Mouse (Mus musculus) embryonic facial prominence, embryonic 11.5 days (tissue): ENCODE measurements at regions not wholly inside any gene's neighbourhood (a gene's known extent, or its start where the extent isn't known, plus 50 kb on each side); places are given as distances from the start of the nearest gene placed in this dataset.

ENCODE experiments used
- ATAC-seq: fragments of 200-750 bp; cut with Nextera tagmentation; replicated peaks from 2 replicates; pipeline ENCODE4 v1.8.0; 2017; ENCODE audit warnings: low read depth; ENCODE audit not compliant: insufficient number of reproducible peaks, low FRiP score, low TSS enrichment
- DNase-seq: peaks from one replicate; pipeline ENCODE4 v3.0.0-alpha.2; 2015; ENCODE audit warnings: low spot score
- H3K27ac ChIP-seq: fragments of 300-500 bp; sonication (generic); replicated peaks from 2 replicates; pipeline ENCODE4 v1.5.1; 2014; ENCODE audit warnings: mild to moderate bottlenecking, low read depth, low read length, control low read depth
- H3K27me3 ChIP-seq: fragments of 300-500 bp; sonication (generic); 2 replicates; pipeline ENCODE4 v1.6.1; 2014; ENCODE audit warnings: mild to moderate bottlenecking, low read length, moderate library complexity, mixed read lengths; ENCODE audit not compliant: control insufficient read depth, insufficient read depth
- H3K36me3 ChIP-seq: fragments of 300-500 bp; sonication (generic); replicated peaks from 2 replicates; pipeline ENCODE4 v1.6.1; 2014; ENCODE audit warnings: low read depth, mild to moderate bottlenecking, low read length, moderate library complexity, mixed read lengths; ENCODE audit not compliant: control insufficient read depth, insufficient read depth
- H3K4me1 ChIP-seq: fragments of 300-500 bp; sonication (generic); 2 replicates; pipeline ENCODE4 v1.6.1; 2014; ENCODE audit warnings: low read length, mixed read lengths; ENCODE audit not compliant: control insufficient read depth, insufficient read depth
- H3K4me2 ChIP-seq: fragments of 300-500 bp; sonication (generic); 2 replicates; pipeline ENCODE4 v1.6.1; 2014; ENCODE audit warnings: low read depth, mild to moderate bottlenecking, control low read depth, low read length, moderate library complexity
- H3K4me3 ChIP-seq: fragments of 300-500 bp; sonication (generic); 2 replicates; pipeline ENCODE4 v1.5.1; 2014; ENCODE audit warnings: low read depth, low read length, control low read depth
- H3K9ac ChIP-seq: fragments of 300-500 bp; sonication (generic); replicated peaks from 2 replicates; pipeline ENCODE4 v1.6.1; 2014; ENCODE audit warnings: mild to moderate bottlenecking, control low read depth, low read length
- H3K9me3 ChIP-seq: fragments of 300-500 bp; sonication (generic); replicated peaks from 2 replicates; pipeline ENCODE4 v1.6.1; 2016; ENCODE audit warnings: mild to moderate bottlenecking, low read length, inconsistent platforms, mixed read lengths; ENCODE audit not compliant: control insufficient read depth
- WGBS: fragments of 180-500 bp; shearing (Covaris S2); extraction: QIAGEN DNeasy Blood & Tissue Kit; methylation state at CpG from one replicate; pipeline ENCODE4 v1.1.7; 2014; 5-methylcytosine and 5-hydroxymethylcytosine counted together

DNA sequence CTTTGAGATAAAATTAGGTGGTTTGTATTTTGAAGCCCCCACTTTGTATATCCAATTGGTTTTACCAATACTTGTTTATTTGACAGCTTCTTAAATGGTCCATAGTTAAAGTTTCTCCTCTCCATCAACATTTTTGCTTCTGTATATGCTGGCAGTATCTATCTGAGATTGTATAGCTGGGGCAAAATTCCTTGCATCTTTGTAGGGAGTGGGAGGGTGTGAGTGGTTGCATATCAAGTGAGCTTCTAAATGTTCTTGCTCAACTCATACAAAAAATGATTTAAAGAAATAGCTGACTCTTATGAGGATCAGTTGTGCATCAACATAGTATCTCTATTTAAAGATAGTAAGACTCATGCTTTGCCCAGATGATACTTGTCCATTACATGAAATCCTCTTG is 199.9 kb upstream of the Gm28363 start:
- H3K9ac ChIP-seq, result no peak overlapping the region
- ATAC-seq (no peak), DNase-seq (no peak)
- no peaks in the 10 kb centered on the region for H3K27me3 ChIP-seq
- H3K27ac ChIP-seq, result no peak overlapping the region
- no peaks in the 10 kb centered on the region for H3K4me1 ChIP-seq
- H3K4me2 ChIP-seq, result no peak overlapping the region
- H3K36me3 ChIP-seq, result no peaks in the 10 kb centered on the region
- H3K4me3 ChIP-seq, result no peak overlapping the region
- H3K9me3 ChIP-seq, result no peaks in the 10 kb centered on the region

DNA sequence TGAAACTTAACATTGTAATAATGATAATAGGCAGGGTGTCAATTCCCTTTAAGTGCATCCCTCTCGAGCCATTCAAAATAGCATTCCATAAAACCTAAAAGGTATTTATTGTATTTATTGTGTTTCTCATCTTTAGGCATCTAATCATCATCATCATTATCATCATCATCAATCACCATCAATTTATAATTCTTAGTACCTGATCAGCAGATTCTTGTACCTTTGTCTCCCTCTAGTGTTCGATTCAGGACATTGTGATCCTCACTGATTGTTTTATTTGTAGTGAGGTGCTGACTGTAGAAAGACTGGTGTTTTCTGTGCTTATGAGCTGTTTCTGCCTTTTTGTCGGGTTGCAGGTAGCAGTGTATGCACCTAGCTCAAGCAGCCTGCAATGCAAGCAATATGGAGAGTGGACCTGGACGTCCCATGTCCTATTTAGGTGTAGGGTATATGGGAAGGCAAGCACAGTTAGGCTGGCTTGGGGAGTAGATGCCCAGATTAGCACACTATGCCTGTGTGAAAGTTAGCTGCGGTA is 177.4 kb upstream of the Gm28363 start:
- Histone ChIP-seq H3K9ac (no peak overlapping the region), H3K4me2 (no peak overlapping the region), H3K4me3 (no peak overlapping the region), H3K27ac (no peak overlapping the region), H3K27me3 (no peaks in the 10 kb centered on the region), H3K4me1 (no peaks in the 10 kb centered on the region), H3K36me3 (no peaks in the 10 kb centered on the region), H3K9me3 (no peaks in the 10 kb centered on the region)
- ATAC-seq, result no peak
- peak; percentile 33 for DNase-seq
- 24% methylated on average over 5 of the region's 5 CpGs for WGBS
